Mouse (Mus musculus) retina, postnatal 1 day (tissue): ENCODE data around the gene Smchd1.
"Not testable (repeated sequence)": the region's sequence is repeated elsewhere in the genome, so short reads cannot be mapped to it uniquely, and the experiment has no call there.

Source experiments
- DNase-seq: peaks from one replicate; pipeline ENCODE4 v3.0.0-alpha.2; 2012

The Smchd1 gene

GRCm38 (mm10) chr17:71444126-71444525 lies 31.0 kb downstream of the Smchd1 start:
- no peak for DNase-seq

GRCm38 (mm10) chr17:71443273-71443672 lies 31.9 kb downstream of the Smchd1 start:
- no peak for DNase-seq

GRCm38 (mm10) chr17:71422502-71422901 lies 52.6 kb downstream of the Smchd1 start:
- DNase-seq: not testable (repeated sequence)

DNA sequence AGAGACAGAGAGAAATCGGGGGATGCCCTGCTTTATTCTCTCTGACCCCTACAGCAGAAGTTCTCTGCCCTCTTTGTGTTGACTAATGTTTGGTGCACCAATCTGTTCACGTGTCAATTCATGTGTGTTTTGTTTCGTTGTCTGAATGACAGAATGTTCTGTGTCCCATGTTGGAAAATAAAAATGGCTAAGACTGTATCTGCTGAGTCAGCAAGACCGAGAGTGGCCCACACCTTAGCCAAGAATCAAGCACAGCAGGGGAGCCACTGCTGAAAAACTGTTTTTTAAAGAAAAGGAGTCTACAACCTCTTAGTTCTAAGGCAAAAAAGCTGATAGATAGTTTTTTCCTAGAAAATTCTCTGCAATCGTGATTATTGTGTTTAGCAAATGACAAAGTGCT lies 55.7 kb downstream of the Smchd1 start:
- DNase-seq: not testable (repeated sequence)

GRCm38 (mm10) chr17:71417008-71417407 lies 58.1 kb downstream of the Smchd1 start:
- no peak for DNase-seq

DNA sequence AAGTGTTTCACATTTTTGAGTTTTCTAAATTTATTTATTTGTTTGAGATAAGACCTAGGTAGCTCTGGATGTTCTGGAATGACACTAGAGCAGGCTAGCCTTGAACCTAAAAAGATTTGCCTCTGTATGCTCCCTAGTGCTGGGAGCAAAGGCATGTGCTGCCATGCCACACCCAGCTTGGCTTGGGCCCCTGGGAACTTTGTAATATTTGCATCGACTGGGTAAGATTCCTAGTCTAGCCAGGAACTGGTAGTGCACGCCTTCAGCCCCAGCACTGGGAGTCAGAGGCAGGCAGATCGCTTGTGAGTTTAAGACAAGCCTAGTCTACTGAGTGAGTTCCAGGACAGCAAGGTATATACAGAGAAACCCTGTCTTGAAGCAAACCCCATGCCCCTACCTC lies 87.7 kb downstream of the Smchd1 start:
- no peak for DNase-seq

DNA sequence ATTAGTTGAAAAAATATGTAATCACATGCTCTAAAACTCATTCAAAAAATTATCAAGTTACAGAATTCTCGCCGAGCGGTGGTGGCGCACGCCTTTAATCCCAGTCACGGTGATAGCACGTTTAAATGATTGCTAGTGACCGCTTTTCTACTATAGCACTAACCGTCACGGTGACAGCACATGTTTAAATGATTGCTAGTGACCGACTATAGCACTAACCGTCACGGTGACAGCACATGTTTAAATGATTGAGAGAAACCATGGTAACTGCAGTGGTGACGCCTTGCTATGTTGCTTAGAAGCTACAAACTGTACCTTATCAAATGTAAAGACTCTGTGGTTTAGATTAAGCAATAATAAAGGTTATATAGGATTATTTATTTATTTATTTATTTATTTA lies 94.8 kb downstream of the Smchd1 start:
- no peak for DNase-seq

DNA sequence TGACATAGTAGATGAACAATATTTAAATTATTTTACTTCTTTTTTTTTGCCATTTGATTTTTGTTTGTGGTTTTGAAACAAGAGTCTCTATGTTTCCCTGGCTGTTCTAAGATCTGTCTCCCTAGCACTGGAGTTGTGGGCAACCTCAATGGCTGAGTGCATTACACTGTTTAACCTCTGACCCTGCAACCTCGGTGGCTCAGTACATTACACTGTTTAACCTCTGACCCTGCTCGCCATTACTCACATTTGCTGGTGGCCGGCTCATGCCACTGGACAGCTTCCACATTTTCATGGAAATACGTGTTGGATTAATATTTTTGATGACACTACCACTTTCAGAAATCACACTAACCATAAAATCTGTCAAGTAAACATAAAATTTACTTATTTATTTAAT lies 97.2 kb downstream of the Smchd1 start:
- DNase-seq: no peak

DNA sequence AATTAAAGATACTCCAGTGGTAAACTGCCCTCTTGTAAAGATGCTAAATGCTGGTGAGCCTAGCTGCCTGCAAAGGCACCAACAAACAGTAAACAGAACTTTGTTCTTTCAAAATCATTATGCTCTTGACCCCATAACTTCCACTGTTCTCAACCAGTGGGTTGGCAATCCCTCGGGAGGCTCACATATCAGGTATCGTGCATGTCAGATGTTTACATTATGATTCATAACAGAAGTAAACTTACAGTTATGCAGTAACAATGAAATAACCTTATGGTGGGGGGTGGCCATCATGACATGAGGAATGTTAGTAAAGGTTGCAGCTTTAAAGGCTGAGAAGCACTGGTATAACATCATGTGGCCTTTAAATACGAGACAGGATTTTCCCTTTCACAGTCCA lies 119.6 kb downstream of the Smchd1 start:
- DNase-seq: no peak

- no peak for DNase-seq
Measured at GRCm38 (mm10) chr17:71354205-71354604, 120.9 kb downstream of the Smchd1 start.

DNA sequence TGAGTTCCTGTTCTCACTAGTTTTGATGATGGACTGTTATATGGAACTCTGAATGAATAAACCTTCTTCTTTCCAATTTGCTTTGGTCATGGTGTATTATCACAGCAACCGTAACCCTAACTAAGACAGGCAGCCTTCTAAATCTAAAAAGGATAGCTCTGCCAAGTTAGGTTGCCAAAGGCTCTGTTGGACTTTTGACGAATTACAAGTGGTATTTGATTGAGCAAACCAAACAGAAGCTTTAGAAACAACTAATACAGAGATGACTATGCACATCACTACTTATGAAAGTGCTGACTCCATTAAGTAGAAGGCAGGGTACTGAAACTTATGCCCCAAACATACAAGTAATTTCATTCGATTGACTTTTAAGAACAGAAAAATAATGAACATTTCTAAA lies 127.0 kb downstream of the Smchd1 start:
- no peak for DNase-seq

DNA sequence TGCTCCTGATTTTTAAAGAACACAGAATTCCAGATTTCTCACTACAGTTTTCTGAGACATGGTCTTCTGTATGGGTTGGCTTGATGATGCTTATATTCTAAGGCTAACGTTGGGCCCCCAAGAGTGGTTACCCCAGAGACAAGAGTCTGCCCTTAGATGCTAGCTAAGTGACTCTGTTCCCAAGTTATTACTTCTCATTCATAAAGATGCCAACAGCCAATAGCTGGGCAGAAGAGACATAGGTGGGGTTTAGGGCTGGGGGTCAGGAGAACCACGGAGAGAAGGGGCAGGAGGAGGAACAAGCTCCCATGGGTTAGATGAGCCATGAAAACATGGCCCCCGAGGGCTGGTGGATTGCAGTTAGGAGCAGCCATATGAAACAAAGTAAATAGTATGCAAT lies 133.1 kb downstream of the Smchd1 start:
- DNase-seq: no peak

DNA sequence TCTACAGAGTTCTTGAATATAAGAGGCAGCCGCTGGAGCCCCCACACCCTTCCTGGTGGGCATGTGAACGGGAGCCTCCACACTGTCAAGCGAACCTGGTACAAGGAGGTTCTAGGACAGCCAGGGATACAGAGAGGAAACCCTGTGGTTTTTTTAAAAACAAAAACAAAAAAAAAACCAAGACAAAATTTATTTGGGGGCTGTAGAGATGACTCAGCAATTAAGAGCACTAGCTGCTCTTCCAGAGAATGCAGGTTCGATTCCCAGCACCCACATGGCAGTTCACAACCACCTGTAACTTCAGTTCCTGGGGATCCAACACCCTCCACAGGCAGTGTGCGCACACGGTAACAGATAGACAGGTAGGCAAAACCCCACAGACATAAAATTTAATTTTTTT lies 136.5 kb downstream of the Smchd1 start:
- no peak for DNase-seq

DNA sequence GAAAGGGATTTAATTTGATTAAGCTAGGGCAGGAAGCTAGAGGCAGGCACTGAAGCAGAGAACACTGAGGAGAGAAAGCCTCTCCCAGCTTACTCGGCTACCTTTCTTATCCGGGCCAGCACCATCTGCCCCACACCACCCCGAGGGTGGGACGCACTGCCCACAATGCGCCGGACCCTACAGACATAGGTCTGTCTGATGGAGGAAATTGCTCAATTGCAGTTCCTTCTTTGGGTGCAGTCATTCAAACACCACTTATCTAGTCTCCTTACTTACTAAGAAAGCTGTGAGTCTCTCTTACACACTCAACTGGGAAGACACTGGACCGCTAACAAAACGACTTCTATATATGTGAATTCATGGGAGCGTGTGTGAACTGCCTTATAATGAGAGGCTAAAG lies 137.6 kb downstream of the Smchd1 start:
- DNase-seq: no peak

DNA sequence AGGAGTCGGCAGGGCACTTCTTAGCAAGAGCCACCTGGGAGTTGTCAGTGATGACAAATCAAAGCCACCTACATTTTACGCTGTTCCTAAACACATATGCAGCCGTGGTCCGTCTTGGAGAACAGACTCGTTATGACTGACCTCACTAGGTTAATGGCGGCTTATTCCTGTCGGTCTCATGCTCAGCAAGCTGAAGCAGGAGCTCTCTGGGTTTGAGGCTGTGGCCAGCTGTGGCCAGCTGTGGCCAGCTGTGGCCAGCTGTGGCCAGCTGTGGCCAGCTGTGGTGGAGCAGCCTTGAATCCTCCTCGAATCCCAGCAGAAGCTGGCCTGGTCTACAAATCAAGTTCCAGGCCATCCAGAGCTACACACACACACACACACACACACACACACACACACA lies 138.7 kb downstream of the Smchd1 start:
- DNase-seq: no peak

DNA sequence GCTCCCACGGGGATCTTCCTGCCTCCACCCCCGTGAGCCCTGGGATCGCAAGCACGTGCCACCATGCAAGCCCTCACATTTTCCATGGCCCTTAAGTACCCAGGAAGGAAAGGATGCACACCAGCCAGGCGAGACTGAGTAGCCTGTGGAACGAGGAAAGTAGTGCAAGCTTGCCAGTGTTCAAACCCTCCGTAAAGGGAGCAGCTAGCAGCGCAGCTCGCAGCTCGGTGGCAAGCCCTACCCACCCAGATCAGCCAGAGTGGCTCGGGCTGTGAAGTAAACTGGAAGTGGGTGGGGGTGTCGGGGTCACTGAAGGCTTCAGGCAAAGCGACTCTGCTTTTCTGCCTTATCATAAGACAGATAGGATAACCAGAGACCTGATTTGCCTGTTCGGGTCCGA lies 142.8 kb downstream of the Smchd1 start:
- no peak for DNase-seq

- DNase-seq: not testable (repeated sequence)
Measured at GRCm38 (mm10) chr17:71320731-71321130, 154.4 kb downstream of the Smchd1 start.

GRCm38 (mm10) chr17:71319361-71319760 lies 155.8 kb downstream of the Smchd1 start:
- DNase-seq: no peak

DNA sequence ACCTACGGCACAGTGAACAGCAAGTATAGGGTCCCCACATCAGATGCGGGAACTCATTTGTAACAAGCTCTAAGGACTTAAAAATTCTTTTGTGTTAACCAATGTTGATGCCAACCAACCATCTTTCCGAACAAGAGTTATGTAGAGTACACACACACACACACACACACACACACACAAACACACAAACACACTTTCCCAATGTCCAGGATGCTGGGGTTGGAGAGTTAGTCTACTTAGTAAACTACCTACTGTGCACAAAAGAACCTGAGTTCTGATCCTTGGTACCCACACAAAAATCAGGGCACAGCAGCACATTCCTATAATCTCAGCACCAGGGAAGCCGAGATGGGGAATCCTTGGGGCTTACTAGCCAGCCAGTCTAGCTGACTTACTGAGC lies 157.6 kb downstream of the Smchd1 start:
- no peak for DNase-seq

GRCm38 (mm10) chr17:71314315-71314714 lies 160.8 kb downstream of the Smchd1 start:
- no peak for DNase-seq

DNA sequence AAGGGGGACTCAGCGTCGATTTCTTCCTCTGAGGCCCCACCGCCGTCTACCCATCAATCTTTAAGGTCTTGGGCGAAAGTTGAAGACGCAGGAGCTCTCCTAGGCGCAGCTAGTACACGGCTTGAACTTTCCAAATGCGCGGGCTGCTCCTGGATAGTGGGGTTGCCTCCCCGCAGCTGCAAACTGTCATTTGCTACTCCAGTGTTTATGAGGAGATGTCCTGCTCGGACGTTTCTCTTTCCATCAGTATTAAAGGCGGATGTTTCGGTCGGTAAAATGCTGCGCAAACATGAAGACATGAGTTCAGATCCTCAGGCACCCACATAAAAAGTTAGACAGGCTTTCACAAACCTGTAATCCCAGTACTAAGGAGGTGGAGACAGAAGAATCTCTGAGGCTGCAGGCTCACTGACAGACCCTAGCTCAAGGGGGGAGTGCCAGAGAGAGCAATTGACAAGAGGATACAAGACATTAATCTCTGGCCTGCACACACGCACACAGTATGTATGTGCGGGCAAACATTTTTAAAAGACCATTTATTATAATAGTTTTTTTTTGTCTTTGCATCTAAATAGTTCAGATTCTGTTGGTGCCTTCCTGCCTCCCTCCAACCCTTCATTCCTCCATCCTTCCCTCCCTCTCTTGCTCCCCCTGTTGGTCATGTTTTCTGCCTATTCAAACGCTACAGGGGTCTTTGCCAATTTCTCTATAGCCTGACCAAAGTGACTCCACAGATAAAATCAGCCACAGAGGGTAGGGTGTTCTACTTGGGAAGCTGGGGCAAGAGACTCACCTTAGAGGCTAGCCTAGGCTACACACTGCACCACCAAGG lies 163.6 kb downstream of the Smchd1 start, which contains the start of gene Emilin2:
Emilin2 (minus strand) TSS at position 639 of the 832 bp plus-strand sequence.
- peak; percentile 73 for DNase-seq

DNA sequence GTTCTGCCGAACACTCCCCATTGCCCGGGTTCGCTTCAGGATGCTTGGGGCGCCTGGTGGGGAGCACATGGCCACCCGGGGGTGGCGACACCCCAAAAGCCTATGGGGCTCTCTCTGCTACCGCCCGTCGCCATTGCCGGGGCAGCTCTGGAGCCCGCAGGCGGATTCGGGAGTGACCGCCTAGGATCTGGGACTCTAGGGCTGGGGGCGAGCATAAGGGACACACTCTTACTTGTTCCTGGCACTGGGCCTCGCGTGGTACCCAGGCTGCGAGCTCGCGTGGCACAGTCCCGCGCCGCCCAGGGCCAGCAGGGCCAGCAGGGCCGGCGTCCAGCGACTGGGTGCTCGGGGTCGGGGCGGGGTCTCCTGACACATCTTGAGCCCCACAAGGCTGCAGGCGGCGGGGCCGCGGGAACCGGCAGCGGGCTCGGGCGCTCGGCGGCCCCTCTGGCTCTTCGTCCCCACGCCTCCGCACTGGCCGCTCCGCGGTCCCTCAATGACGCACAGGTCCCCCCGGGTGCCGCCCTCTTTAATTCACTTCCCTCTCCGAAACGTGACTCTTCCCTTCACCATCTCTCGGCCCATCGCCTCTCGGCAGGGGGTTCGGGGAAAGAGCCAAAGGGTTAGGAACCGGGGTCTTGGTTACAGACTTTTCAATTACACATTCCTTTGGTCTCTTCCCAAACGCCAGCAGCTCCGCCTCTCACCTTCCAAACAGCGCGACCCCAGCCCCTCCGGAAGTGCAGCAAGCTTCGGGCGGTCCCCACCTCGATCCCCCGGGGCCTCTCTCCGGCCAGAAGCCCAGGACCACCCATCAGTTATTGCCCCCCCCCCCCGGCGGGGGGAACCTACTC lies 164.4 kb downstream of the Smchd1 start:
- DNase-seq: peak; percentile 60

DNA sequence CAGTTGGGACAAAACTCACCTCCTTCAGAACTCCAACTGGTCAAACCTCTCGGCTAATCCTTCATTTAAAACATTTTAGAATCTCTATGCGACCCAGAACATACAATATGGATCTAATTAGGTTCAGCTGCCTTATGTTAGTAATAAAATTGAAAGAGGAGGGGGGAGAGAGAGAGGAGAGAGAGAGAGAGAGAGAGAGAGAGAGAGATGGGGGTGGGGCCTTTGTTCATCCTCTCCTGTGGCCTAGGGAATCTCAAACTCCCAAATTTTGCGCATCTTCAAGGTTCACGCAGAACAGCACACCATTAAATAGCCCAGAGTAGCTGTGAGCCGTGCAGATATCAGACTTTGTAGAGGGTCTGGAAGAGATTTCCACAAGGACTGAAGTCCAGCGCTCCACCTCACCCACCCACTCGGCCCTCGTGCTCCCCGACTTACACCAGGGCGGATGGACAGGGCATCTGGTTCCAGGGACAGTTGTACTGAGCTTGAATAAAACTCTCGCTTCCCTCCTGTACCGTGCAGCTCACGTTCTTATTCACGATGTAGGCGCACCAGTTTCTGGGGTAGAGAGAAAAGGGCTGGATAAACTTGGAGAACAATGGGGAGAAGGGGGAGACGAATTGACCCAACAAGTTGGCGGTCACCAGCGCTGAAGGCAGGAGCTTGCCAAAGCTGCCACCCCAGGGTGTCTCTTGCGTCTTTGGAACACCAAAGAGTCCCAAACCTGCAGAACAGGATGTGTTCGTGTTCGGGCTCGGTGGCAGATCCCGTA lies 165.2 kb downstream of the Smchd1 start:
- DNase-seq: peak; percentile 41
